Mouse (Mus musculus): ENCODE measurements around the gene A630023A22Rik. TPM values are rescaled to one million over a fixed set of nuclear protein-coding genes. Genes with fewer than 3 reads are reported as not detected.

A630023A22Rik gene
- total RNA-seq (2021): not detected

GRCm38 (mm10) chr14:34102601-34103000, at the start of gene A630023A22Rik:
A630023A22Rik (minus strand) TSS chr14:34102754.
- no peak for DNase-seq

- DNase-seq: no peak
These were observed 49.8 kb upstream of the A630023A22Rik start, which contains the start of gene Npy4r for GRCm38 (mm10) chr14:34152342-34152741. Npy4r (minus strand) TSS chr14:34152489.

GRCm38 (mm10) chr14:34142915-34143314, 40.4 kb upstream of the A630023A22Rik start:
- DNase-seq: no peak

- DNase-seq: no peak
These were observed 39.8 kb upstream of the A630023A22Rik start for GRCm38 (mm10) chr14:34142316-34142715.

GRCm38 (mm10) chr14:34139671-34140664, 37.4 kb upstream of the A630023A22Rik start:
- DNase-seq: no peak

- no peak for DNase-seq
These were observed 32.8 kb upstream of the A630023A22Rik start for GRCm38 (mm10) chr14:34135391-34135790.

GRCm38 (mm10) chr14:34131216-34131615, 28.7 kb upstream of the A630023A22Rik start:
- no peak for DNase-seq

- DNase-seq: no peak
These were observed 19.1 kb upstream of the A630023A22Rik start for GRCm38 (mm10) chr14:34121691-34122090.

- DNase-seq: no peak
These were observed 18.4 kb upstream of the A630023A22Rik start for GRCm38 (mm10) chr14:34120923-34121351.

- DNase-seq: no peak
These were observed 17.7 kb upstream of the A630023A22Rik start for GRCm38 (mm10) chr14:34120016-34120910.

GRCm38 (mm10) chr14:34119046-34119723, 16.6 kb upstream of the A630023A22Rik start:
- no peak for DNase-seq

GRCm38 (mm10) chr14:34114311-34114710, 11.8 kb upstream of the A630023A22Rik start:
- no peak for DNase-seq

- DNase-seq: no peak
These were observed 5.0 kb upstream of the A630023A22Rik start for GRCm38 (mm10) chr14:34107594-34107993.

- no peak for DNase-seq
These were observed 4.0 kb upstream of the A630023A22Rik start for GRCm38 (mm10) chr14:34106389-34107062.

- peak; percentile 38 for DNase-seq
These were observed 2.3 kb upstream of the A630023A22Rik start for GRCm38 (mm10) chr14:34104892-34105291.

- no peak for DNase-seq
These were observed 1.3 kb upstream of the A630023A22Rik start for GRCm38 (mm10) chr14:34103855-34104254.

GRCm38 (mm10) chr14:34096161-34096560, 6.4 kb downstream of the A630023A22Rik start:
- DNase-seq: no peak

GRCm38 (mm10) chr14:34092856-34093255, 9.7 kb downstream of the A630023A22Rik start:
- no peak for DNase-seq

- no peak for DNase-seq
These were observed 11.1 kb downstream of the A630023A22Rik start for GRCm38 (mm10) chr14:34091475-34091874.

- DNase-seq: no peak
These were observed 12.8 kb downstream of the A630023A22Rik start for GRCm38 (mm10) chr14:34089796-34090195.

- DNase-seq: no peak
These were observed 14.6 kb downstream of the A630023A22Rik start for GRCm38 (mm10) chr14:34087856-34088398.

Measured in layer of hippocampus, postnatal 36 days (tissue).